Mouse (Mus musculus) cerebellum, adult 2 months (tissue): ENCODE results near the gene Ikzf2.

ENCODE experiments used
- CTCF ChIP-seq: fragments of 200-500 bp; IDR thresholded peaks from 2 replicates; pipeline ENCODE4 v1.5.1; 2011; ENCODE audit warnings: low read depth, mild to moderate bottlenecking, control low read depth, low read length, moderate library complexity, borderline replicate concordance; ENCODE audit not compliant: insufficient read depth
- POLR2A ChIP-seq: fragments of 200-500 bp; IDR thresholded peaks from 2 replicates; pipeline ENCODE4 v1.6.1; 2011; ENCODE audit warnings: low read length, control low read depth, borderline replicate concordance; ENCODE audit not compliant: insufficient read depth

- TF ChIP-seq CTCF (no peak), POLR2A (no peak)
These were observed 141.7 kb downstream of the Ikzf2 start for GRCm38 (mm10) chr1:69545217-69545884.
